Mouse (Mus musculus) kidney, embryonic 16.5 days (tissue): ENCODE results near the gene Bsn. TPM values are rescaled to one million over a fixed set of nuclear protein-coding genes. Genes with fewer than 3 reads are reported as not detected.

Source experiments
- ATAC-seq: fragments of 200-750 bp; cut with Nextera tagmentation; 2 replicates; pipeline ENCODE4 v1.8.0; 2017; ENCODE audit warnings: moderate TSS enrichment; ENCODE audit not compliant: low FRiP score, low TSS enrichment
- H3K27ac ChIP-seq: fragments of 300-500 bp; sonication (generic); 2 replicates; pipeline ENCODE4 v1.5.1; 2014; ENCODE audit warnings: low read length
- H3K27me3 ChIP-seq: fragments of 300-500 bp; sonication (generic); 2 replicates; pipeline ENCODE4 v1.6.1; 2014; ENCODE audit warnings: low read length, control low read depth, mixed read lengths; ENCODE audit not compliant: insufficient read depth
- H3K36me3 ChIP-seq: fragments of 300-500 bp; sonication (generic); 2 replicates; pipeline ENCODE4 v1.6.1; 2014; ENCODE audit warnings: low read length, control low read depth, mixed read lengths; ENCODE audit not compliant: insufficient read depth
- H3K4me1 ChIP-seq: fragments of 300-500 bp; sonication (generic); 2 replicates; pipeline ENCODE4 v1.6.1; 2014; ENCODE audit warnings: low read length, control low read depth, mixed read lengths; ENCODE audit not compliant: insufficient read depth
- H3K4me2 ChIP-seq: fragments of 300-500 bp; sonication (generic); replicated peaks from 2 replicates; pipeline ENCODE4 v1.6.1; 2014; ENCODE audit warnings: low read depth, low read length
- H3K4me3 ChIP-seq: fragments of 300-500 bp; sonication (generic); 2 replicates; pipeline ENCODE4 v1.5.1; 2014; ENCODE audit warnings: mild to moderate bottlenecking, low read length
- H3K9ac ChIP-seq: fragments of 300-500 bp; sonication (generic); replicated peaks from 2 replicates; pipeline ENCODE4 v1.6.1; 2014; ENCODE audit warnings: low read length
- H3K9me3 ChIP-seq: fragments of 300-500 bp; sonication (generic); 2 replicates; pipeline ENCODE4 v1.6.1; 2016; ENCODE audit warnings: low read length, control low read depth
- WGBS: fragments of 180-500 bp; shearing (Covaris S2); extraction: QIAGEN DNeasy Blood & Tissue Kit; methylation state at CpG from one replicate; pipeline ENCODE4 v1.1.7; 2014; 5-methylcytosine and 5-hydroxymethylcytosine counted together
- polyA plus RNA-seq: library from polyadenylated mRNA; unstranded; fragments of >200 nt; fragmentation: Nextera tagmentation; extraction: Ambion mirVana; gene quantifications from 2 replicates; pipeline ENCODE4 v1.2.1, GENCODE M21; 2015

Gene Bsn
- polyA plus RNA-seq, 1 experiment from 2014 or later = 0.67 TPM

DNA sequence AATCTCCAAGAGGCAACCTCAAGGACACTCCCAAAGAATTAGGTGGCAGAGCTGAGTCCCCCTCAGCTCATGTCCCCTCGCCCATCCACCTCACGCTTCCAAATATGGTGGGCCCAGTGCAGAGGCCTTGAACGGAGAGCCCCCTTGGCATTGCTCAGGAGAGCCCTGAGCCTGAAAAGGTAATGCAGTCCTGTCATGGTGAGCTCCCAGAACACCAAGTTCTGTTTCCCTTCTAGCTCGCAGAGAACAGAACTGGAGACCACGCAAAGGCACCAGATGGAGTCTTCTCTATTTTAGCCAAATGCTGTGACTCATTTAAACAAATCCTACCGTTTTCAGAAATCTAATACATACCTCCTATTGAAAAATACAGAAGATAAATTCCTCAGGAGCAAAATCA, 32.7 kb downstream of the Bsn start:
- Histone ChIP-seq H3K36me3 (no peaks in the 10 kb centered on the region), H3K4me2 (no peak overlapping the region), H3K9ac (no peak overlapping the region), H3K9me3 (no peaks in the 10 kb centered on the region), H3K27ac (no peak overlapping the region), H3K4me1 (no peaks in the 10 kb centered on the region), H3K4me3 (no peak overlapping the region), H3K27me3 (no peaks in the 10 kb centered on the region)
- 85% methylated on average over 6 of the region's 6 CpGs for WGBS
- ATAC-seq = no peak

- H3K27me3 ChIP-seq = no peaks in the 10 kb centered on the region
- H3K4me2 ChIP-seq = no peak overlapping the region
- no peak for ATAC-seq
- H3K9ac ChIP-seq = no peak overlapping the region
- H3K27ac ChIP-seq = no peak overlapping the region
- no peaks in the 10 kb centered on the region for H3K4me1 ChIP-seq
- H3K4me3 ChIP-seq = no peak overlapping the region
- H3K36me3 ChIP-seq = no peaks in the 10 kb centered on the region
- 77% methylated on average over 5 of the region's 5 CpGs for WGBS
- no peaks in the 10 kb centered on the region for H3K9me3 ChIP-seq
These were observed 33.4 kb downstream of the Bsn start for GRCm38 (mm10) chr9:108156786-108157185.

GRCm38 (mm10) chr9:108154814-108155213, 35.4 kb downstream of the Bsn start:
- Histone ChIP-seq H3K4me2 (no peak overlapping the region), H3K27ac (no peak overlapping the region), H3K9ac (no peak overlapping the region), H3K4me3 (no peak overlapping the region), H3K36me3 (no peaks in the 10 kb centered on the region), H3K9me3 (no peaks in the 10 kb centered on the region; the same call in 1 of the 2 replicates), H3K27me3 (no peaks in the 10 kb centered on the region), H3K4me1 (no peaks in the 10 kb centered on the region)
- WGBS = 92% methylated on average over 12 of the region's 12 CpGs
- no peak for ATAC-seq

- no peak overlapping the region for H3K27ac ChIP-seq
- no peak for ATAC-seq
- H3K36me3 ChIP-seq = no peaks in the 10 kb centered on the region
- no peak overlapping the region for H3K9ac ChIP-seq
- no peaks in the 10 kb centered on the region for H3K27me3 ChIP-seq
- H3K4me2 ChIP-seq = no peak overlapping the region
- H3K4me3 ChIP-seq = no peak overlapping the region
- no peaks in the 10 kb centered on the region; the same call in 1 of the 2 replicates for H3K9me3 ChIP-seq
- 79% methylated on average over 12 of the region's 12 CpGs for WGBS
- H3K4me1 ChIP-seq = no peaks in the 10 kb centered on the region
These were observed 36.4 kb downstream of the Bsn start for GRCm38 (mm10) chr9:108153516-108154448.

- 52% methylated on average over 1 of the region's 1 CpGs for WGBS
- Histone ChIP-seq H3K4me1 (no peaks in the 10 kb centered on the region), H3K27ac (no peak overlapping the region), H3K9me3 (no peaks in the 10 kb centered on the region; the same call in 1 of the 2 replicates), H3K36me3 (no peaks in the 10 kb centered on the region), H3K27me3 (no peaks in the 10 kb centered on the region), H3K4me3 (no peak overlapping the region), H3K4me2 (no peak overlapping the region), H3K9ac (no peak overlapping the region)
- ATAC-seq = no peak
These were observed 39.7 kb downstream of the Bsn start for GRCm38 (mm10) chr9:108150486-108150885.

GRCm38 (mm10) chr9:108149817-108150216, 40.4 kb downstream of the Bsn start:
- H3K36me3 ChIP-seq = no peaks in the 10 kb centered on the region
- no peaks in the 10 kb centered on the region for H3K4me1 ChIP-seq
- H3K27me3 ChIP-seq = no peaks in the 10 kb centered on the region
- no peaks in the 10 kb centered on the region; the same call in 1 of the 2 replicates for H3K9me3 ChIP-seq
- no peak overlapping the region for H3K4me3 ChIP-seq
- H3K9ac ChIP-seq = no peak overlapping the region
- no peak for ATAC-seq
- no peak overlapping the region for H3K4me2 ChIP-seq
- H3K27ac ChIP-seq = no peak overlapping the region
- WGBS = 52% methylated on average over 4 of the region's 4 CpGs

- Histone ChIP-seq H3K27me3 (no peaks in the 10 kb centered on the region), H3K9me3 (no peaks in the 10 kb centered on the region; the same call in 1 of the 2 replicates), H3K9ac (no peak overlapping the region), H3K4me3 (no peak overlapping the region), H3K4me2 (no peak overlapping the region), H3K4me1 (no peaks in the 10 kb centered on the region), H3K27ac (no peak overlapping the region), H3K36me3 (no peaks in the 10 kb centered on the region)
- 51% methylated on average over 5 of the region's 5 CpGs for WGBS
- no peak for ATAC-seq
These were observed 42.6 kb downstream of the Bsn start for GRCm38 (mm10) chr9:108147606-108148005.

DNA sequence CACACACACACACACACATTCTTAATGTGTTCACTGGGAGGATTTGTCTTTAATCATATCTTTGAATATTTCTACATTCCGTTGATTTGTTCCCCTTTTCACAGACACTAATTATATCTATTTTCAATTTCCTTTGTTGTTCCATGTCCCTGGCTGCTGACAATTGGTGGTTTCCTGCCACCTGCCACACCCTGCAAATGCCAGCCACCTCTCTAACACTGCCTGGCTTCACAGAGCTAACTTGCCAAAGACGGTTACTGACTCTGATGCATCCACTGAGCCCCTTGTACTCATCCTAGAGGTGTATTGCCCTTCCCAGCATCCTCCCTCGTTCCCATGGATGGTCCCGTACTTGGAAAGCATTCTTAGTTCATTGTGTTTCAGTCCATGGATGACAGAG, 43.7 kb downstream of the Bsn start:
- H3K36me3 ChIP-seq = no peaks in the 10 kb centered on the region
- no peak overlapping the region for H3K27ac ChIP-seq
- H3K9me3 ChIP-seq = no peaks in the 10 kb centered on the region; the same call in 1 of the 2 replicates
- no peak for ATAC-seq
- no peak overlapping the region for H3K9ac ChIP-seq
- 78% methylated on average over 4 of the region's 4 CpGs for WGBS
- H3K27me3 ChIP-seq = no peaks in the 10 kb centered on the region
- no peaks in the 10 kb centered on the region for H3K4me1 ChIP-seq
- H3K4me2 ChIP-seq = no peak overlapping the region
- H3K4me3 ChIP-seq = no peak overlapping the region

- Histone ChIP-seq H3K36me3 (no peaks in the 10 kb centered on the region), H3K4me1 (no peaks in the 10 kb centered on the region), H3K27ac (no peak overlapping the region), H3K4me2 (no peak overlapping the region), H3K9ac (no peak overlapping the region), H3K9me3 (no peaks in the 10 kb centered on the region; the same call in 1 of the 2 replicates), H3K27me3 (no peaks in the 10 kb centered on the region), H3K4me3 (no peak overlapping the region)
- 54% methylated on average over 6 of the region's 6 CpGs for WGBS
- no peak for ATAC-seq
These were observed 44.4 kb downstream of the Bsn start for GRCm38 (mm10) chr9:108145740-108146139.
